Mouse (Mus musculus) limb, embryonic 11.5 days (tissue): ENCODE measurements around the gene Poc1b. TPM values are rescaled to one million over a fixed set of nuclear protein-coding genes. Genes with fewer than 3 reads are reported as not detected.
A peak's percentile ranks its signal among the peaks of the same experiment; 100 is the strongest.
"Not testable (repeated sequence)": the region's sequence is repeated elsewhere in the genome, so short reads cannot be mapped to it uniquely, and the experiment has no call there.

ENCODE experiments used
- ATAC-seq: fragments of 200-750 bp; cut with Nextera tagmentation; 2 replicates; pipeline ENCODE4 v1.8.0; 2017; ENCODE audit warnings: low read depth; ENCODE audit not compliant: insufficient number of reproducible peaks, low FRiP score, low TSS enrichment
- DNase-seq: peaks from one replicate; pipeline ENCODE4 v3.0.0-alpha.2; 2015; ENCODE audit warnings: low spot score
- H3K27ac ChIP-seq: fragments of 300-500 bp; sonication (generic); replicated peaks from 2 replicates; pipeline ENCODE4 v1.5.1; 2014; ENCODE audit warnings: low read depth, mild to moderate bottlenecking, low read length
- H3K27me3 ChIP-seq: fragments of 300-500 bp; sonication (generic); 2 replicates; pipeline ENCODE4 v1.6.1; 2014; ENCODE audit warnings: mild to moderate bottlenecking, low read length, mixed read lengths; ENCODE audit not compliant: control insufficient read depth, insufficient read depth
- H3K36me3 ChIP-seq: fragments of 300-500 bp; sonication (generic); 2 replicates; pipeline ENCODE4 v1.6.1; 2014; ENCODE audit warnings: mild to moderate bottlenecking, low read length, moderate library complexity, mixed read lengths; ENCODE audit not compliant: control insufficient read depth, insufficient read depth
- H3K4me1 ChIP-seq: fragments of 300-500 bp; sonication (generic); 2 replicates; pipeline ENCODE4 v1.6.1; 2014; ENCODE audit warnings: low read length, mixed read lengths; ENCODE audit not compliant: control insufficient read depth, insufficient read depth
- H3K4me2 ChIP-seq: fragments of 300-500 bp; sonication (generic); 2 replicates; pipeline ENCODE4 v1.6.1; 2014; ENCODE audit warnings: low read depth, mild to moderate bottlenecking, moderate library complexity; ENCODE audit not compliant: severe bottlenecking
- H3K4me3 ChIP-seq: fragments of 300-500 bp; sonication (generic); 2 replicates; pipeline ENCODE4 v1.5.1; 2014; ENCODE audit warnings: low read depth, low read length
- H3K9ac ChIP-seq: fragments of 300-500 bp; sonication (generic); 2 replicates; pipeline ENCODE4 v1.6.1; 2014; ENCODE audit warnings: mild to moderate bottlenecking, low read length
- H3K9me3 ChIP-seq: fragments of 300-500 bp; sonication (generic); 2 replicates; pipeline ENCODE4 v1.6.1; 2016; ENCODE audit warnings: low read length; ENCODE audit not compliant: control insufficient read depth
- WGBS: fragments of 180-500 bp; shearing (Covaris S2); extraction: QIAGEN DNeasy Blood & Tissue Kit; methylation state at CpG from one replicate; pipeline ENCODE4 v1.1.7; 2014; 5-methylcytosine and 5-hydroxymethylcytosine counted together
- polyA plus RNA-seq: library from polyadenylated mRNA; unstranded; fragments of >200 nt; fragmentation: Nextera tagmentation; extraction: Ambion mirVana; gene quantifications from 2 replicates; pipeline ENCODE4 v1.2.1, GENCODE M21; 2014

Gene Poc1b
- polyA plus RNA-seq, 1 experiment from 2014 or later, result 48.4 TPM

DNA sequence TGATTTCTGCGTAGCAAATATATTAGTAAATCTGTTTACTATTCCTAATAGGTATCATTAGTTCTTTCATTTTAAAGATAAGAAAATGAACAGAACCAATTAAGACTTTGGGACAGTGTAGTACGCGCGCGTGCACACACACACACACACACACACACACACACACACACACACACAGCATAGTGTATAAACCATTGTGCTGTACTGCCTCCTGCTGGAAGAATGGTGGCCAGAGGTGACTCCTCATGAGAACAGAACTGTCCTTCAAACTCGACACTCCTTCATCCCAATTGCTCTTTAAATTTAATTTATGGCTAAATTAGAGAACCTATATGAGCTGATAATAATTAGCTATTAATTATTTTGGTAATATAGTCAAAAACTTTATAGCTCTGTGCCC, 45.2 kb downstream of the Poc1b start:
- no peak for DNase-seq
- H3K27me3 ChIP-seq, result no peaks in the 10 kb centered on the region
- WGBS, result 92% methylated on average over 6 of the region's 6 CpGs
- no peak overlapping the region for H3K4me3 ChIP-seq
- H3K9ac ChIP-seq, result no peak overlapping the region
- no peak overlapping the region for H3K27ac ChIP-seq
- no peak for ATAC-seq
- no peaks in the 10 kb centered on the region for H3K9me3 ChIP-seq
- no peaks in the 10 kb centered on the region for H3K36me3 ChIP-seq
- H3K4me2 ChIP-seq, result no peak overlapping the region
- no peaks in the 10 kb centered on the region for H3K4me1 ChIP-seq

DNA sequence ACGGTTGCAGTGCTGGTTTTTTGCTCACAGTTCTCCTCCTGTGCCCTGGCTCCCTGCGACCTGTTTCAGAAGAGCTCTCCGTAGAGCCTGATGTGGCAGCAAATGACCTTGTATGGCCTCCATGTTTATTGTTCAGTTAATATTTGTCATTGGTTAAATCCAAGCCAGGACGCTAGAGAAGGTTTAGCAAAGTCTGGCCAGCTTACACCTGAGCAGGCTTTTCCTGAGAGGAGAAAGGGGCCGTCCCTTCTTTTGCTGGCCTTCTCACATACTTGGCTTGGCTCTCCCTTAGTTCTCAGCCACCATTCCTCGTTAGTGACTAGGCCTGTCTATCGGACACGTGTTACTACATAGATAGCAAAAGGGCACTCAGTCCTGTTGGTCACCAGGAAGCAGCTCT, 47.8 kb downstream of the Poc1b start:
- WGBS, result 86% methylated on average over 8 of the region's 8 CpGs

DNA sequence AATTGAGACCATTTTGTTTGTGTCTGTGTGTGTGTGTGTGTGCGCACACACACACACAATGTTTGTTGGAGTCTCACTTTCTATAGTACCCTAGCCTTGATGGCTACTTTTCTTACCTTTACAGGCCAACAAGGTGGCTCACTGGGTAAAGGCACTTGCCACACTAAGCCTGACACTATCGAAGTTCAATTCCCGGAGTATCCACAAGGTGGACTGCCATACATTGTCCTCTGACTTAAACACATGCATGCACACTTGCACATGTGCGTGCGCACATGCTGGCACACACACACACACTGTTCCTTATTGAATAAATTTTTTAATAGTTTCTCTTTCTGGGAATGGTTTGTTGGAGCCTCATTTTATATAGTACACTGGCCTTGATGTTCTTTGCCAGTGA, 50.0 kb downstream of the Poc1b start:
- 94% methylated on average over 5 of the region's 5 CpGs for WGBS
- Histone ChIP-seq H3K4me2 (no peak overlapping the region), H3K36me3 (peaks cover 3% of the 10 kb centered on the region; the same call in 1 of the 2 replicates), H3K4me3 (no peak overlapping the region), H3K27ac (no peak overlapping the region), H3K9me3 (no peaks in the 10 kb centered on the region), H3K27me3 (no peaks in the 10 kb centered on the region), H3K4me1 (no peaks in the 10 kb centered on the region), H3K9ac (no peak overlapping the region)
- peak; percentile 23 for DNase-seq
- ATAC-seq, result no peak

More for the DNA sequence above, 47.8 kb downstream of the Poc1b start:
- no peaks in the 10 kb centered on the region for H3K9me3 ChIP-seq
- no peak for DNase-seq
- no peaks in the 10 kb centered on the region for H3K36me3 ChIP-seq
- no peaks in the 10 kb centered on the region for H3K27me3 ChIP-seq
- H3K9ac ChIP-seq, result no peak overlapping the region
- H3K4me1 ChIP-seq, result no peaks in the 10 kb centered on the region
- no peak for ATAC-seq
- no peak overlapping the region for H3K4me3 ChIP-seq
- no peak overlapping the region for H3K4me2 ChIP-seq
- H3K27ac ChIP-seq, result no peak overlapping the region

DNA sequence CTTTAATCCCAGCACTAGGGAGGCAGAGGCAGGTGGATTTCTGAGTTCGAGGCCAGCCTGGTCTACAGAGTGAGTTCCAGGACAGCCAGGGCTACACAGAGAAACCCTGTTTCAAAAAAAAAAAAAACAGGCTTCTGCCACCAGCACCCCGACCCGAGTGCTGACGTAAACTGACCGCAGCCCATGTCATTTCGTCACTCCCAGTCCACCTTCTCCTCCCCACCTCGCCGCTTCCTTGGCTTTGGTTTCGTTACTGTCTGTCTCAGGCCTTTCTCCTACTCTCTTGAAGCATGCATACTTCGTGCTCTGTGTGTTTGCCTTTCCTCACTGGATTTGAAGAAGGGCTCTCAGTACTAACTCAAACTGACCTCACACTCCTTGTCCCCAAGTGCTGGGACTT, 50.9 kb downstream of the Poc1b start:
- H3K27me3 ChIP-seq, H3K4me2 ChIP-seq, ATAC-seq, H3K9ac ChIP-seq, H3K9me3 ChIP-seq, H3K36me3 ChIP-seq, DNase-seq, H3K4me1 ChIP-seq, H3K4me3 ChIP-seq, H3K27ac ChIP-seq: not testable (repeated sequence)
- WGBS, result 91% methylated on average over 10 of the region's 10 CpGs

DNA sequence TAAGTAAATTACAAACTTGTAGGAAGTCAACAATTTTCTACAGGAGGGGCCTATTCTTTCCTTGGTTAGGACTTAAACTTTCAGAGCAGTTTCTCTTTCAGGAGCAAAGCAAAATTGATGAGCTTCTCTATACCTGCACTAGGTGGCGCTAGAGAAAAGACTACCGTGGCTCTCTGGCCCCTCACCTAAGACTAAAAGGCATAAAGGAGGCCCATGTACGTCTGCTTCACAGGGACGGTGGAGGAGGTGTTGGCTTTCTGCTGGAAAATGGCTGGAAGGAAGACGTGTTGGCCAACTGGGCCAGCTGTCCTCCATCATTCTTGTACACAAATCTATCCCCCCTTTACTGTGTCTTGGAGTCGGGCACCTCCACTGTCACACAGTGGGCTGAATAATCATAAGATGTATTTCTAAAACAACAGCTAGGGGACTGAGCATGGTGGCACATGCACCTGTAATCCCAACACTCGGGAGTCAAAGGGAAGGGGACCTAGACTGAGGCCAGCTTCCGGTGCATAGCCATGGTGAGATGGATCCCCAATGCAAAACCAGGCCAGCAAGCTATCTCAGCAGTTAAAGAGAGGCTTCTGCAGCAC, 55.2 kb downstream of the Poc1b start:
- Histone ChIP-seq H3K4me2 (no peak overlapping the region), H3K4me3 (no peak overlapping the region), H3K4me1 (no peaks in the 10 kb centered on the region), H3K27ac (no peak overlapping the region), H3K9me3 (no peaks in the 10 kb centered on the region), H3K9ac (no peak overlapping the region), H3K36me3 (peaks cover 3% of the 10 kb centered on the region; the same call in 1 of the 2 replicates), H3K27me3 (no peaks in the 10 kb centered on the region)
- ATAC-seq (no peak), DNase-seq (peak; percentile 58)
- 38% methylated on average over 8 of the region's 8 CpGs for WGBS

DNA sequence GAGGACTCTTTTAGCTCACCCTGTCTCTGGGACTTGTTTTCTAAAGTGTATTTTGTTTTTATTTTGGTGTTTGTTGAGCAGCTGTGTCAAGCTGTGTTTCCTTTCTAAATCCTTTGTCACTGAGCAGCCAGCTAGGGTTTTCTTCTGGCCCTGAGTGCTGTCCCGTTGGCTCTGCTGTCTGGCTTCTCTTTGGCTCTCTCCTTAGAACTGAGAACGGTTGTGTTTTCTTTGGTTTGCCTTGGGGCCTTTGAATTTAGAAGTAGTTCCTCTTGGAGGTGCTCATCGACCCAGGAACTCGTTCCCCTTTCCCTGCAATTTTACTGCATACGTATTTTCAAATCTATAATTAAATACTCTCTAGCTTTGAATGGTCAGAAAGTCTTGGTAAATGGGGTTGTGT, 56.2 kb downstream of the Poc1b start:
- H3K36me3 ChIP-seq, result peaks cover 3% of the 10 kb centered on the region; the same call in 1 of the 2 replicates
- H3K9ac ChIP-seq, result no peak overlapping the region
- H3K4me1 ChIP-seq, result no peaks in the 10 kb centered on the region
- no peak overlapping the region for H3K4me3 ChIP-seq
- no peaks in the 10 kb centered on the region for H3K27me3 ChIP-seq
- H3K27ac ChIP-seq, result no peak overlapping the region
- H3K9me3 ChIP-seq, result no peaks in the 10 kb centered on the region
- WGBS, result 88% methylated on average over 5 of the region's 5 CpGs
- no peak overlapping the region for H3K4me2 ChIP-seq
- ATAC-seq (no peak), DNase-seq (no peak)

DNA sequence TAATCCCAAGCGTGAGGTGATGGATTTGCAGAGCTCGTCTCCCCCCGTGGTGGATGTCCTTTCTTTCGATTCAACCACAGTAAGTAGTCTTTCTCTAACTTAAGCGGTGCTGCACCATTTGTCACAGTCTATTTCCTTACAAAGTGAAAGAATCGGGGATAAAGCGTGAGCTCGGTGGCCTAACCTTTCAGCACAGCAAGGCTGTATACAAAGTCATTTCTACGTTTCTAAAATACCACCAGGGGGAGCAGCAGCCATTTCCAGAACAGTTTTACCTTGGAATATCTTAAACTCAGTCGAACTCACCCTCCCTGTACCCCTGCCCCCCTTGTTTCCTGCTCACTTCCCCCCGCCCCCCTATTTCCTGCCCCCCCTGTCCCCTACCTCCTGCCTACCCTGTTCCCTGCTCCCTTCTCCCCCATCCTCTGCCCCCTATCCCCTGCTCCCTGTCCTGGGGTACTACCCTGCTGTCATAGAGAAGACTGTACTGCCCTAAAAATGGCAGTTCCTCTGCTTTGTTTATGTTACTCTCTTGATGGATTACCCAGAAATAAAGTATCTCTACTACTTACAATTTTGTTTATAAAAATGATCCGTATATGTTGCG, 58.1 kb downstream of the Poc1b start:
- no peak overlapping the region for H3K9ac ChIP-seq
- peak; percentile 56 for DNase-seq
- H3K4me1 ChIP-seq, result no peaks in the 10 kb centered on the region
- WGBS, result 45% methylated on average over 13 of the region's 13 CpGs
- H3K9me3 ChIP-seq, result no peaks in the 10 kb centered on the region
- no peaks in the 10 kb centered on the region for H3K27me3 ChIP-seq
- no peak overlapping the region for H3K4me2 ChIP-seq
- H3K27ac ChIP-seq, result no peak overlapping the region
- H3K4me3 ChIP-seq, result no peak overlapping the region
- H3K36me3 ChIP-seq, result peaks cover 2% of the 10 kb centered on the region; the same call in 1 of the 2 replicates
- peak; percentile 58 for ATAC-seq

DNA sequence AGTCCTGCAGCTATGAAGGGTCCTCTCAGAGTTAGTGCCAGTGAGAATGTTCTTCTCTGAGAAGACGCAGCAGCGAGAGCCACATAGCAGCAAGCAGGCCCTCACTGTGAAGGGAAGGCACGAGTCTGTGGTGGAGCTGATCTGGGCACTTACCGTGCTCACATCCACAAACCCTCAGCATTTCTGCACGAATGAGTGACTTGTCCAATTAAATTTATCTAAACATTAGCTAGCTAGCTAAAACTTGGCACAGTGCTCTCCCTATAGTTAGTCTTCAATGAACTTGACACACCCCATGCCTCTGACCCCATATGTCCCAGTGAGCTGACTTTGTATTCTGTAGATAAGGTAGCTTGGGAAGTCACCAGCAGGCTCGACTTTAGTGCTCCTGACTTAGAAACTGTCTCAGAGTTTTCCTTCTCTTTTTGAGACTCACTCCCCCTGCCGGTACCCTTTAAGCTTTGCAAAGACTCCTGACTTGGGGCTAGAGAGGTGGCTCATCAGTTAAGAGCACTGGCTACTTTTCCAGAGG, 59.0 kb downstream of the Poc1b start:
- 77% methylated on average over 7 of the region's 7 CpGs for WGBS
- ATAC-seq (no peak), DNase-seq (peak; percentile 21)
- Histone ChIP-seq H3K27ac (no peak overlapping the region), H3K4me1 (no peaks in the 10 kb centered on the region), H3K9ac (no peak overlapping the region), H3K36me3 (no peaks in the 10 kb centered on the region), H3K4me2 (no peak overlapping the region), H3K9me3 (no peaks in the 10 kb centered on the region), H3K27me3 (no peaks in the 10 kb centered on the region), H3K4me3 (no peak overlapping the region)
